Mouse (Mus musculus) neural tube, embryonic 11.5 days (tissue): ENCODE results near the gene Aqp6. TPM values are rescaled to one million over a fixed set of nuclear protein-coding genes. Genes with fewer than 3 reads are reported as not detected.

Experiments
- ATAC-seq: fragments of 200-750 bp; cut with Nextera tagmentation; 2 replicates; pipeline ENCODE4 v1.8.0; 2017; ENCODE audit warnings: moderate number of reproducible peaks, mild to moderate bottlenecking, moderate TSS enrichment, moderate library complexity; ENCODE audit not compliant: insufficient read depth, low FRiP score, low TSS enrichment
- DNase-seq: peaks from one replicate; pipeline ENCODE4 v3.0.0-alpha.2; 2015; ENCODE audit warnings: low spot score
- H3K27ac ChIP-seq: fragments of 300-500 bp; sonication (generic); 2 replicates; pipeline ENCODE4 v1.5.1; 2014; ENCODE audit warnings: low read depth, mild to moderate bottlenecking, low read length
- H3K27me3 ChIP-seq: fragments of 300-500 bp; sonication (generic); 2 replicates; pipeline ENCODE4 v1.6.1; 2014; ENCODE audit warnings: mild to moderate bottlenecking, low read length, mixed read lengths; ENCODE audit not compliant: control insufficient read depth, insufficient read depth
- H3K36me3 ChIP-seq: fragments of 300-500 bp; sonication (generic); 2 replicates; pipeline ENCODE4 v1.6.1; 2014; ENCODE audit warnings: mild to moderate bottlenecking, low read length, moderate library complexity, mixed read lengths; ENCODE audit not compliant: control insufficient read depth, insufficient read depth
- H3K4me1 ChIP-seq: fragments of 300-500 bp; sonication (generic); 2 replicates; pipeline ENCODE4 v1.6.1; 2014; ENCODE audit warnings: low read length, mixed read lengths; ENCODE audit not compliant: control insufficient read depth, insufficient read depth
- H3K4me2 ChIP-seq: fragments of 300-500 bp; sonication (generic); 2 replicates; pipeline ENCODE4 v1.6.1; 2014; ENCODE audit warnings: low read depth, mild to moderate bottlenecking, moderate library complexity
- H3K4me3 ChIP-seq: fragments of 300-500 bp; sonication (generic); 2 replicates; pipeline ENCODE4 v1.5.1; 2014; ENCODE audit warnings: low read depth, low read length
- H3K9ac ChIP-seq: fragments of 300-500 bp; sonication (generic); 2 replicates; pipeline ENCODE4 v1.6.1; 2014; ENCODE audit warnings: mild to moderate bottlenecking, low read length
- H3K9me3 ChIP-seq: fragments of 300-500 bp; sonication (generic); 2 replicates; pipeline ENCODE4 v1.6.1; 2016; ENCODE audit warnings: low read length; ENCODE audit not compliant: control insufficient read depth
- WGBS: fragments of 180-500 bp; shearing (Covaris S2); extraction: QIAGEN DNeasy Blood & Tissue Kit; methylation state at CpG from one replicate; pipeline ENCODE4 v1.1.7; 2014; 5-methylcytosine and 5-hydroxymethylcytosine counted together
- polyA plus RNA-seq: library from polyadenylated mRNA; unstranded; fragments of >200 nt; fragmentation: Nextera tagmentation; extraction: Ambion mirVana; gene quantifications from 2 replicates; pipeline ENCODE4 v1.2.1, GENCODE M21; 2014

The Aqp6 gene
- 0.64 and 0.66 TPM in 2 replicates for polyA plus RNA-seq

DNA sequence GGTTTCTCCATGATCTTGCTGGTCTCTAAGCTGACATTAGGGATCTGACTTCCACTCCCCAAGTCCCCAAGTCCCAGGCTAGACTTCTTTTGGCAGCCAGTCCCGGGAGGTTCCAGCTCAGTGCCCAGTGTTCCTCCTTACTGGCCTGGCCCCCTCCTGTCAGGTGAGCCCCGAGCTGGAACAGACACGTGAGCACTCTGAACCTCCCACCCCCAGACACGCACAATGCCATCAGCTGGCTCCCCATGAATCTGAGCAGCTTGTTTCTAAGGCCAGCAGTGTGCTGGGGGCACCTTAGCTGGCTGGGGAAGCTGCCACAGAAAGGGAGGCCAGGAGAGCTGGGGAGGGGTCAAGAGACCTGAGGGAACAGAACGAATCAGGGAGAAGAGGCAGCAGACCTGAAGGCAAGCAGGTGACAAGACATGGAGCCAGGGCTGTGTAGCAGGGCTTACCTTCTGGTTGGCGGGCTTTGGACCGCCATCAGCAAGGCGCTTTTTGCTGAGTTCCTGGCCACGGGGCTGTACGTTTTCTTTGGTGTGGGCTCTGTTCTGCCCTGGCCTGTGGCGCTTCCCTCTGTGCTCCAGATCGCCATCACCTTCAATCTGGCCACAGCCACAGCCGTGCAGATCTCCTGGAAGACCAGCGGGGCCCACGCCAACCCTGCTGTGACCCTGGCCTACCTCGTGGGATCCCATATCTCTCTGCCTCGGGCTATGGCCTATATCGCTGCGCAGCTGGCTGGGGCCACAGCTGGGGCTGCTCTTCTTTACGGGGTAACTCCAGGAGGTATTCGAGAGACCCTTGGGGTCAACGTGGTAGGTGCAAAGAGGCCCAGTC is at the start of gene Aqp6:
Gene Aqp6 (plus strand): TSS at position 415 of the 837 bp plus-strand sequence.
- 57% methylated on average over 22 of the region's 22 CpGs for WGBS
- Histone ChIP-seq H3K4me2 (no peak within 1 kb of the TSS), H3K27me3 (no peaks in the 10 kb centered on the region), H3K9ac (peak within 1 kb of the TSS; percentile 19; the same call in 1 of the 2 replicates), H3K9me3 (no peaks in the 10 kb centered on the region), H3K4me1 (peaks cover 13% of the 10 kb centered on the region), H3K36me3 (no peaks in the 10 kb centered on the region), H3K4me3 (no peak within 1 kb of the TSS), H3K27ac (peak within 1 kb of the TSS; percentile 51; the same call in 1 of the 2 replicates)
- DNase-seq (no peak), ATAC-seq (no peak)

DNA sequence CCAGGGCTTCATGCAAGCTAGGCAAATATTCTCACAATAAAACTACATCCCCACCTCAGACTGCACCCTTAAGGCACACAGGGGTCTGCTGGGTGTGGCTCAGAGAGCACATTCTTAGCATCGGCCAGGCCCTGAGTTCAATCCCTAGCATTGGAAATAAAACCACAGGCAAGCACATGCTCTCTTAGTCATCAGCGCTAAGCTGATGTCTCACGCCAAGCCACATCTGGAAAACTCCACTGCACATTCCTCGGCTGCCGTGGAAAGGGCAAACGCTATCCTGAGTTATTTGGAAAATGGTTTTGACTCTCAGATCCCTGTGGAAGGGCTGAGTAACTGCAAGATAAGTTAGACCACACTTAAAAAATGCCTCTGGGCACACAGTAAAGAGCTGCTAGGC is 47.4 kb upstream of the Aqp6 start:
- DNase-seq, result no peak

DNA sequence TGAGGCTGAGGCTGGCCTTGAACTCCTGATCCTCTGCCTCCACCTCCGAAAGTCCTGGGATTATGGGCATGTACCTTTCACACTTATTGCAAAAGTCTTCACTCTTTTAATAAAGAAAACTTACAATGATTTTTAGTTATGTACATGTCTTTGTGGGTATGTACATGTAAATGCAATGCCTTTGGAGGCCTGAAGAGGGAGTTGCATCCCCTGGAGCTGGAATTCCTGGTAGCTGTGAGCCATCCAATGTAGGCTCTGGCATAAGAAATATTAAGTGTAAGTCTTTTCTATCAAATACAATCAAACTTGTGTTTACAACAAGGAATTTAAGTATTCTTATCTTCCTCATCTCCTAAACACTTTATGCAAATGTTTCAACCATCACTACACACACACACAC is 42.3 kb upstream of the Aqp6 start:
- no peak for DNase-seq
- Histone ChIP-seq H3K4me1 (no peaks in the 10 kb centered on the region), H3K9ac (no peak overlapping the region), H3K4me2 (no peak overlapping the region), H3K27ac (no peak overlapping the region), H3K4me3 (no peak overlapping the region), H3K9me3 (no peaks in the 10 kb centered on the region), H3K27me3 (no peaks in the 10 kb centered on the region), H3K36me3 (no peaks in the 10 kb centered on the region)
- WGBS, result 86% methylated on average over 1 of the region's 1 CpGs
- no peak for ATAC-seq

More for the DNA sequence above, 47.4 kb upstream of the Aqp6 start:
- no peak overlapping the region for H3K4me3 ChIP-seq
- ATAC-seq, result no peak
- H3K4me1 ChIP-seq, result no peaks in the 10 kb centered on the region
- H3K27ac ChIP-seq, result no peak overlapping the region
- no peak overlapping the region for H3K9ac ChIP-seq
- H3K4me2 ChIP-seq, result no peak overlapping the region
- no peaks in the 10 kb centered on the region for H3K9me3 ChIP-seq
- WGBS, result 66% methylated on average over 6 of the region's 6 CpGs
- no peaks in the 10 kb centered on the region for H3K27me3 ChIP-seq
- H3K36me3 ChIP-seq, result no peaks in the 10 kb centered on the region

DNA sequence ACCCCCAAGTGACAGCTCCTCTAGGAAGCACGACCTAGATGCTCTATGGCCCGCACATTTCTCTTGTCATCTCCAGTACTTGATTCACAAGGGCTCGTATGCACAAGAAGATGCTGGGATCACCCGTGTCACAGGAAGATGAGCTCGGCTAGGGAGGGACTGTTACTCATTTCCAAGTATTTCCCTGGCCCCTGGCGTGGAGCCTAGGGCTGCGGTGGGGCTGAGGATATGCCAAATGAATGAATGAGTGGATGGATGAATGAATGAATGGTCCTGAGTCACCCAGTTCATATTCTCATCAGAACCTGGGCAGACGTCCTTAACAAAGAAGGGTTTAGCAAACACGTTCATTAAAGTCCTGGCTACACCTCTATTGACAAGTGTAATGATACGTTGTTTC is 41.0 kb upstream of the Aqp6 start:
- WGBS, result 80% methylated on average over 10 of the region's 10 CpGs

DNA sequence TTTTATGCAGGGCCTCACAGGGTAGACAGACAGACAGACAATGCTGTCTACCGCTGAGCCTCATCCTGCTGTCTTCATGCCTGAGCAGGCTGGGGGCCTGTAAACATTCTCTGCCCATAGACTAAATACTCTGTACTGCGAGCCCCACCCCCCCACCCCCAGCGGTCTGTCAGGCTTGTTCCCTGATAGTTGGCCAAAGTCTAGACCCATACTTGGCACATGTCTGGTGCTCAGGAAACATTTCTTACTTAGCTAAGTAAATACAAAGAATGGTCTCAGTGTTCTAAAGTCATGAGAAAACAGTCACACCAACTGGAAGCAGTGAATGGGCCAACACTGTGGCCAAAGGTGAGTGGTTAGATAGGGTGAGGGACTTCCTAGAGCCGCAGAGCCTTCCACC is 33.8 kb upstream of the Aqp6 start:
- no peaks in the 10 kb centered on the region for H3K9me3 ChIP-seq
- H3K36me3 ChIP-seq, result no peaks in the 10 kb centered on the region
- ATAC-seq (no peak), DNase-seq (no peak)
- H3K9ac ChIP-seq, result no peak overlapping the region
- no peak overlapping the region for H3K27ac ChIP-seq
- H3K27me3 ChIP-seq, result no peaks in the 10 kb centered on the region
- no peak overlapping the region for H3K4me3 ChIP-seq
- WGBS, result 73% methylated on average over 4 of the region's 4 CpGs
- no peaks in the 10 kb centered on the region for H3K4me1 ChIP-seq
- no peak overlapping the region for H3K4me2 ChIP-seq

More for the DNA sequence above, 41.0 kb upstream of the Aqp6 start:
- Histone ChIP-seq H3K36me3 (no peaks in the 10 kb centered on the region), H3K27me3 (no peaks in the 10 kb centered on the region), H3K4me2 (no peak overlapping the region), H3K27ac (no peak overlapping the region), H3K9ac (no peak overlapping the region), H3K9me3 (no peaks in the 10 kb centered on the region), H3K4me1 (no peaks in the 10 kb centered on the region), H3K4me3 (no peak overlapping the region)
- no peak for DNase-seq
- no peak for ATAC-seq

DNA sequence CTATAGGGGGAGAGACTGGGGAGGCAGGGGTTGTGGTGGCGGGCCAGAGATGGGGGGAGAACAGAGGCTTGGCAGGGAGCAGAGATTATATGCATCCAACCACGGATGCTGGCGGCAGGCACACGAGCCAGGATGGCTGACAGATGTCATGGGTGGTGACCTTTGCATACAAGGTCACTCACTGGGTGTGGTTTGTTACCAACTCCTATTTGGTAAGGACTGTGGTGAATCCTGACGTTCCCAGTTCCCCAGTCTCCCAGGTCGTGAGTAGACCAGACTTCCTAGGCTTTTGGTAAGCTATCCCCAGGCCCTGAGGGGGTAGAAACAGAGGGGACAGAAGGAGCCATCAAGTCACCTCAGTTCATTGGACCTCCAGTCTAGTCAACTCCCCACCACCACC is 32.5 kb upstream of the Aqp6 start:
- DNase-seq, result no peak
- Histone ChIP-seq H3K9ac (no peak overlapping the region), H3K27me3 (no peaks in the 10 kb centered on the region), H3K9me3 (no peaks in the 10 kb centered on the region), H3K27ac (no peak overlapping the region), H3K4me1 (no peaks in the 10 kb centered on the region), H3K4me2 (no peak overlapping the region), H3K4me3 (no peak overlapping the region), H3K36me3 (no peaks in the 10 kb centered on the region)
- ATAC-seq, result no peak
- 80% methylated on average over 6 of the region's 6 CpGs for WGBS

DNA sequence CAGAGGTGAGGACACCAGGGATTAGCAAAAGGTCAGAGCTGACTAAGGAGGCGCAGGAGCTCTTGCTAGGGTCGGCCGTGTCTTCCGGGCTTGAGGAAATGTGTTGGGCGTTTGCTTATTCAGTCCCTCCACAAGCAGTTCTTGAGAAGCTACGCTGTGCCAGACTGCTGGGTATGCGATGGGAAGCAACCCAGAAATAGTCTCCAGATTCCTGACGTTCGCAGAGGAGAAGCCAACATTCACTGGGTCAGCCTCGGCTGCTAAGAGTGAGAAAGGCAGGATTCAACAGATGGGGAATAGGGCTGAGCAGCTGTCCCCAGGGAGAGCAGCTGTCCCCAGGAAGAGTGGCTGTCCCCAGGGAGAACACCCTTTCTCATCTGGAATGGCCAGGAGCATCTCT is 32.1 kb upstream of the Aqp6 start:
- no peaks in the 10 kb centered on the region for H3K36me3 ChIP-seq
- ATAC-seq (no peak), DNase-seq (no peak)
- H3K27ac ChIP-seq, result no peak overlapping the region
- H3K4me1 ChIP-seq, result no peaks in the 10 kb centered on the region
- no peak overlapping the region for H3K4me3 ChIP-seq
- 86% methylated on average over 10 of the region's 10 CpGs for WGBS
- no peak overlapping the region for H3K9ac ChIP-seq
- H3K9me3 ChIP-seq, result no peaks in the 10 kb centered on the region
- H3K4me2 ChIP-seq, result no peak overlapping the region
- no peaks in the 10 kb centered on the region for H3K27me3 ChIP-seq

DNA sequence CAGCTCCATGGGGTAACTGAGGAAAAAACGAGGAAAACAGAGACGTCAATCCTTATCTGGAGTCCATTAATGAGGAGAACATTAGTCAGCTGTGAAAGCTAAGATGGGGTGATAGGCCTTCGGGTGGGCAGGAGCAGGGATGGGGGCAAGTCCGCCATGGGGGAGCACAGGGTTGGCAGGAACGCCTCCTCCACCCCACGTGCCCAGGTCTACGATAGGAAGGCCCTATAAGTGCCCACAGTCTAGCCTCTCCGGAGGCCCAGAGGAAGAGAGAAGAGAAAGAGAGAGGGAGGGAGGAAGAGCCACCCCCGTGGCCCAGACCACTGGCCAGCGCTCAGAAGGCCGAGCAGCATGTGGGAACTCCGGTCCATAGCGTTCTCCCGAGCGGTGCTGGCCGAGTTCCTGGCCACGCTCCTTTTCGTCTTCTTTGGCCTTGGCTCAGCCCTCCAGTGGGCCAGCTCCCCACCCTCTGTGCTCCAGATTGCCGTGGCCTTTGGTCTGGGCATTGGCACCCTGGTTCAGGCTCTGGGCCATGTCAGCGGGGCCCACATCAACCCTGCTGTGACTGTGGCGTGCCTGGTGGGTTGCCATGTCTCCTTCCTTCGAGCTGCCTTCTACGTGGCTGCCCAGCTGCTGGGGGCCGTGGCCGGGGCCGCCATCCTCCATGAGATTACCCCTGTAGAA is 22.3 kb upstream of the Aqp6 start, which contains the start of gene Aqp2:
Gene Aqp2 (plus strand): TSS at position 254 of the 684 bp plus-strand sequence.
- ATAC-seq (no peak), DNase-seq (no peak)
- peaks cover 20% of the 10 kb centered on the region for H3K27me3 ChIP-seq
- no peak within 1 kb of the TSS for H3K4me2 ChIP-seq
- H3K4me3 ChIP-seq, result no peak within 1 kb of the TSS
- no peak within 1 kb of the TSS; the same call in 1 of the 2 replicates for H3K9ac ChIP-seq
- H3K36me3 ChIP-seq, result no peaks in the 10 kb centered on the region
- WGBS, result 84% methylated on average over 26 of the region's 26 CpGs
- no peaks in the 10 kb centered on the region for H3K9me3 ChIP-seq
- no peak within 1 kb of the TSS for H3K27ac ChIP-seq
- H3K4me1 ChIP-seq, result peaks cover 4% of the 10 kb centered on the region
